Mouse (Mus musculus) ovary, adult 10 weeks (tissue): ENCODE data around the gene Gm14819. TPM values are rescaled to one million over a fixed set of nuclear protein-coding genes. Genes with fewer than 3 reads are reported as not detected.

ENCODE experiments used
- polyA plus RNA-seq: library from polyadenylated mRNA; stranded (reverse); fragments of 350-450 nt; fragmentation: Illumina TruSeq; extraction: RNeasy Lipid Tissue Mini Kit (QIAGEN cat#74804); gene quantifications from one replicate; pipeline ENCODE4 v1.2.3, GENCODE M21; 2014

The Gm14819 gene
- polyA plus RNA-seq, result not detected

GRCm38 (mm10) chrX:35403883-35404282 lies at the start of gene Gm14819:
TSS of gene Gm14819 (plus strand) at chrX:35404183.

